Mouse (Mus musculus) limb, embryonic 10.5 days (tissue): ENCODE results near the gene Rad51b. TPM values are rescaled to one million over a fixed set of nuclear protein-coding genes. Genes with fewer than 3 reads are reported as not detected.
A peak's percentile ranks its signal among the peaks of the same experiment; 100 is the strongest.

Experiments
- DNase-seq: peaks from one replicate; pipeline ENCODE4 v3.0.0-alpha.2; 2017; ENCODE audit warnings: low spot score
- H3K27ac ChIP-seq: fragments of 300-500 bp; sonication (generic); 2 replicates; pipeline ENCODE4 v1.5.1; 2016; ENCODE audit warnings: mild to moderate bottlenecking
- H3K27me3 ChIP-seq: fragments of 300-500 bp; sonication (generic); 2 replicates; pipeline ENCODE4 v1.6.1; 2016; ENCODE audit warnings: low read depth, mild to moderate bottlenecking; ENCODE audit not compliant: poor library complexity, severe bottlenecking
- H3K36me3 ChIP-seq: fragments of 300-500 bp; sonication (generic); 2 replicates; pipeline ENCODE4 v1.6.1; 2016; ENCODE audit warnings: mild to moderate bottlenecking, moderate library complexity
- H3K4me1 ChIP-seq: fragments of 300-500 bp; sonication (generic); 2 replicates; pipeline ENCODE4 v1.6.1; 2016
- H3K4me3 ChIP-seq: fragments of 300-500 bp; sonication (generic); 2 replicates; pipeline ENCODE4 v1.5.1; 2016; ENCODE audit warnings: mild to moderate bottlenecking, moderate library complexity
- H3K9me3 ChIP-seq: fragments of 300-500 bp; sonication (generic); replicated peaks from 2 replicates; pipeline ENCODE4 v1.6.1; 2016; ENCODE audit warnings: mild to moderate bottlenecking
- WGBS: fragments of 180-500 bp; shearing (Covaris S2); methylation state at CpG from one replicate; pipeline ENCODE4 v1.1.7; 2016; 5-methylcytosine and 5-hydroxymethylcytosine counted together
- polyA plus RNA-seq: library from polyadenylated mRNA; unstranded; fragments of >200 nt; fragmentation: Nextera tagmentation; extraction: Ambion mirVana; gene quantifications from 2 replicates; pipeline ENCODE4 v1.2.1, GENCODE M21; 2016

The Rad51b gene
- polyA plus RNA-seq, 1 experiment from 2014 or later, result 7.4 TPM

GRCm38 (mm10) chr12:79687683-79688386 lies 390.8 kb downstream of the Rad51b start:
- Histone ChIP-seq H3K27me3 (no peaks in the 10 kb centered on the region), H3K4me3 (no peak overlapping the region), H3K36me3 (no peaks in the 10 kb centered on the region), H3K4me1 (peaks cover 38% of the 10 kb centered on the region), H3K9me3 (no peaks in the 10 kb centered on the region), H3K27ac (peak overlapping the region; percentile 38)
- 59% methylated on average over 7 of the region's 7 CpGs for WGBS
- no peak for DNase-seq

- Histone ChIP-seq H3K27ac (no peak overlapping the region), H3K4me1 (peaks cover 24% of the 10 kb centered on the region), H3K36me3 (no peaks in the 10 kb centered on the region), H3K27me3 (no peaks in the 10 kb centered on the region), H3K4me3 (no peak overlapping the region), H3K9me3 (no peaks in the 10 kb centered on the region)
- WGBS, result 90% methylated on average over 8 of the region's 8 CpGs
- no peak for DNase-seq
These were observed 392.2 kb downstream of the Rad51b start for GRCm38 (mm10) chr12:79689299-79689698.

GRCm38 (mm10) chr12:79691929-79692862 lies 395.1 kb downstream of the Rad51b start:
- no peak for DNase-seq
- peaks cover 16% of the 10 kb centered on the region for H3K4me1 ChIP-seq
- H3K4me3 ChIP-seq, result no peak overlapping the region
- 90% methylated on average over 14 of the region's 14 CpGs for WGBS
- H3K27ac ChIP-seq, result no peak overlapping the region
- no peaks in the 10 kb centered on the region for H3K27me3 ChIP-seq
- H3K36me3 ChIP-seq, result no peaks in the 10 kb centered on the region
- no peaks in the 10 kb centered on the region for H3K9me3 ChIP-seq

GRCm38 (mm10) chr12:79695832-79696434 lies 398.9 kb downstream of the Rad51b start:
- no peaks in the 10 kb centered on the region for H3K27me3 ChIP-seq
- no peaks in the 10 kb centered on the region for H3K9me3 ChIP-seq
- H3K27ac ChIP-seq, result no peak overlapping the region
- no peak for DNase-seq
- H3K4me1 ChIP-seq, result peaks cover 4% of the 10 kb centered on the region; the same call in 1 of the 2 replicates
- H3K36me3 ChIP-seq, result no peaks in the 10 kb centered on the region
- 79% methylated on average over 3 of the region's 3 CpGs for WGBS
- no peak overlapping the region for H3K4me3 ChIP-seq

GRCm38 (mm10) chr12:79703555-79703954 lies 406.5 kb downstream of the Rad51b start:
- DNase-seq, result no peak
- H3K9me3 ChIP-seq, result no peaks in the 10 kb centered on the region
- peak overlapping the region; percentile 53; the same call in 1 of the 2 replicates for H3K27ac ChIP-seq
- H3K4me3 ChIP-seq, result no peak overlapping the region
- no peaks in the 10 kb centered on the region for H3K36me3 ChIP-seq
- H3K27me3 ChIP-seq, result no peaks in the 10 kb centered on the region
- peaks cover 41% of the 10 kb centered on the region for H3K4me1 ChIP-seq
- 38% methylated on average over 8 of the region's 8 CpGs for WGBS

GRCm38 (mm10) chr12:79705501-79706266 lies 408.6 kb downstream of the Rad51b start:
- DNase-seq, result no peak
- Histone ChIP-seq H3K36me3 (no peaks in the 10 kb centered on the region), H3K4me1 (peaks cover 51% of the 10 kb centered on the region), H3K9me3 (no peaks in the 10 kb centered on the region), H3K27me3 (no peaks in the 10 kb centered on the region), H3K27ac (no peak overlapping the region), H3K4me3 (no peak overlapping the region)
- 72% methylated on average over 11 of the region's 11 CpGs for WGBS

- no peak overlapping the region for H3K4me3 ChIP-seq
- H3K27ac ChIP-seq, result peak overlapping the region; percentile 63
- 71% methylated on average over 9 of the region's 9 CpGs for WGBS
- H3K36me3 ChIP-seq, result no peaks in the 10 kb centered on the region
- H3K9me3 ChIP-seq, result no peaks in the 10 kb centered on the region
- H3K27me3 ChIP-seq, result no peaks in the 10 kb centered on the region
- DNase-seq, result no peak
- H3K4me1 ChIP-seq, result peaks cover 57% of the 10 kb centered on the region
These were observed 410.7 kb downstream of the Rad51b start for GRCm38 (mm10) chr12:79707565-79708422.

GRCm38 (mm10) chr12:79708423-79708733 lies 411.3 kb downstream of the Rad51b start:
- H3K4me1 ChIP-seq, result peaks cover 63% of the 10 kb centered on the region
- H3K36me3 ChIP-seq, result no peaks in the 10 kb centered on the region
- no peak overlapping the region for H3K4me3 ChIP-seq
- no peaks in the 10 kb centered on the region for H3K27me3 ChIP-seq
- no peak for DNase-seq
- no peaks in the 10 kb centered on the region for H3K9me3 ChIP-seq
- WGBS, result 65% methylated on average over 5 of the region's 5 CpGs
- H3K27ac ChIP-seq, result peak overlapping the region; percentile 50

- no peaks in the 10 kb centered on the region for H3K27me3 ChIP-seq
- peaks cover 56% of the 10 kb centered on the region for H3K4me1 ChIP-seq
- H3K36me3 ChIP-seq, result no peaks in the 10 kb centered on the region
- H3K27ac ChIP-seq, result peak overlapping the region; percentile 53
- H3K4me3 ChIP-seq, result no peak overlapping the region
- DNase-seq, result no peak
- no peaks in the 10 kb centered on the region for H3K9me3 ChIP-seq
These were observed 416.2 kb downstream of the Rad51b start for GRCm38 (mm10) chr12:79713286-79713685.

GRCm38 (mm10) chr12:79714484-79714883 lies 417.4 kb downstream of the Rad51b start:
- DNase-seq, result no peak
- H3K4me1 ChIP-seq, result peaks cover 55% of the 10 kb centered on the region
- peak overlapping the region; percentile 88 for H3K27ac ChIP-seq
- 79% methylated on average over 6 of the region's 6 CpGs for WGBS
- no peaks in the 10 kb centered on the region for H3K27me3 ChIP-seq
- H3K36me3 ChIP-seq, result no peaks in the 10 kb centered on the region
- H3K9me3 ChIP-seq, result no peaks in the 10 kb centered on the region
- no peak overlapping the region for H3K4me3 ChIP-seq

- peak overlapping the region; percentile 26; the same call in 1 of the 2 replicates for H3K4me3 ChIP-seq
- H3K27me3 ChIP-seq, result no peaks in the 10 kb centered on the region
- no peaks in the 10 kb centered on the region for H3K36me3 ChIP-seq
- H3K27ac ChIP-seq, result peak overlapping the region; percentile 88
- DNase-seq, result peak; percentile 56
- H3K4me1 ChIP-seq, result peaks cover 60% of the 10 kb centered on the region
- WGBS, result 37% methylated on average over 12 of the region's 12 CpGs
- H3K9me3 ChIP-seq, result no peaks in the 10 kb centered on the region
These were observed 418.6 kb downstream of the Rad51b start for GRCm38 (mm10) chr12:79715506-79716345.
